Mouse (Mus musculus) hindbrain, embryonic 13.5 days (tissue): ENCODE data around the gene Rpl27a. TPM values are rescaled to one million over a fixed set of nuclear protein-coding genes. Genes with fewer than 3 reads are reported as not detected.

ENCODE experiments used
- ATAC-seq: fragments of 200-750 bp; cut with Nextera tagmentation; 2 replicates; pipeline ENCODE4 v1.8.0; 2017; ENCODE audit warnings: moderate TSS enrichment; ENCODE audit not compliant: low FRiP score
- H3K27ac ChIP-seq: fragments of 300-500 bp; sonication (generic); 2 replicates; pipeline ENCODE4 v1.5.1; 2015; ENCODE audit warnings: inconsistent platforms, mild to moderate bottlenecking, moderate library complexity
- H3K27me3 ChIP-seq: fragments of 300-500 bp; sonication (generic); 2 replicates; pipeline ENCODE4 v1.6.1; 2015; ENCODE audit warnings: mild to moderate bottlenecking, inconsistent platforms
- H3K36me3 ChIP-seq: fragments of 300-500 bp; sonication (generic); 2 replicates; pipeline ENCODE4 v1.6.1; 2015; ENCODE audit warnings: mild to moderate bottlenecking, inconsistent platforms
- H3K4me1 ChIP-seq: fragments of 300-500 bp; sonication (generic); replicated peaks from 2 replicates; pipeline ENCODE4 v1.6.1; 2015; ENCODE audit warnings: inconsistent platforms
- H3K4me2 ChIP-seq: fragments of 300-500 bp; sonication (generic); 2 replicates; pipeline ENCODE4 v1.6.1; 2015; ENCODE audit warnings: inconsistent platforms, mild to moderate bottlenecking, moderate library complexity
- H3K4me3 ChIP-seq: fragments of 300-500 bp; sonication (generic); 2 replicates; pipeline ENCODE4 v1.5.1; 2015; ENCODE audit warnings: mild to moderate bottlenecking, inconsistent platforms
- H3K9ac ChIP-seq: fragments of 300-500 bp; sonication (generic); 2 replicates; pipeline ENCODE4 v1.6.1; 2015; ENCODE audit warnings: mild to moderate bottlenecking, inconsistent platforms
- H3K9me3 ChIP-seq: fragments of 300-500 bp; sonication (generic); 2 replicates; pipeline ENCODE4 v1.6.1; 2016; ENCODE audit warnings: inconsistent platforms
- WGBS: fragments of 180-500 bp; shearing (Covaris S2); methylation state at CpG from one replicate; pipeline ENCODE4 v1.1.7; 2015; 5-methylcytosine and 5-hydroxymethylcytosine counted together
- polyA plus RNA-seq: library from polyadenylated mRNA; unstranded; fragments of >200 nt; fragmentation: Nextera tagmentation; extraction: Ambion mirVana; gene quantifications from 2 replicates; pipeline ENCODE4 v1.2.1, GENCODE M21; 2015

Rpl27a gene
- polyA plus RNA-seq: 89.0 TPM in 2 replicates

DNA sequence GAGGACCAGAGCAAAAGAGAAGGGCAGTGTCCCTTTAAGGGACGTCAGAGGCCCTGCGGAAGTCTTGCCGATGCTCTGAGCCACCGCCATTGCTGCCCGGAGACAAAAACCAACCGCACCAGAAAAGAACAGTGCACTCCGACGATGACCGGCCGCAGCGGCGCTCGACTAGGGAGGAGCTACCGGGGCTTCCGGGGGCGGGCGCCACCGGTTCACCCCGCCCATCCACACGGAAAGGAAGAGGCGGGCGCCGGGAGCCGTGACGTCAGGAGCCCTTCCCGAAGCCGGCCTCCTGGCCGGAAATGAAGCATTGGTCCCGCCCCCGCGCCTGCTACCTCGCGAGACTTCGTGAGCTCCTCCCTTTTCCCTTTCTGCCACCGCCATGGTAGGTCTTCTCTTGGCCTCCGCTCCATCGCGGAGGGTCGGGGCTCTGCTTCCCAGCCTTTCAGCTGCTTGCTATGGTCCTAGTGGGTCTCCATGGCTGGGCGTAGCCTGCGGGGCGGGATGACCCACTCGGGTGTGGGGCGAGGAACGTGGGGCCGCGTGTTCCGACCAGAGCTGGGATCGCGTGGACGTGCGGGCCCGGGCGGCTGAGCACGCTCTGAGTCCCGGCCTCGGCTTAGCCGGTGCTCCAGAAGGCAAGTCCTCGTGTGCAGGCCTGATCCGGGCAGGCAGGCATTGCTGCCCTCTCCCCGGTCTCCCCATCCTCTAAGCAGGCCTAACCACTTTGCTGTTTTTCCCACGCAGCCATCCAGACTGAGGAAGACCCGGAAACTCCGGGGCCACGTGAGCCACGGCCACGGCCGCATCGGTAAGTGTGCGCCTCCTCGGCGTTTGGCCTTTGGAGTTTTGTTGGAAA, at the start of gene Rpl27a:
Gene Rpl27a (plus strand): TSS at position 310 of the 859 bp plus-strand sequence.
- Histone ChIP-seq H3K9me3 (no peaks in the 10 kb centered on the region), H3K27me3 (no peaks in the 10 kb centered on the region), H3K4me2 (peak within 1 kb of the TSS; percentile 97), H3K36me3 (peaks cover 34% of the 10 kb centered on the region), H3K4me1 (peaks cover 34% of the 10 kb centered on the region), H3K4me3 (peak within 1 kb of the TSS; percentile 75), H3K9ac (peak within 1 kb of the TSS; percentile 96), H3K27ac (peak within 1 kb of the TSS; percentile 96)
- WGBS: under 1% methylated on average over 72 of the region's 72 CpGs
- peak; percentile 95 for ATAC-seq

DNA sequence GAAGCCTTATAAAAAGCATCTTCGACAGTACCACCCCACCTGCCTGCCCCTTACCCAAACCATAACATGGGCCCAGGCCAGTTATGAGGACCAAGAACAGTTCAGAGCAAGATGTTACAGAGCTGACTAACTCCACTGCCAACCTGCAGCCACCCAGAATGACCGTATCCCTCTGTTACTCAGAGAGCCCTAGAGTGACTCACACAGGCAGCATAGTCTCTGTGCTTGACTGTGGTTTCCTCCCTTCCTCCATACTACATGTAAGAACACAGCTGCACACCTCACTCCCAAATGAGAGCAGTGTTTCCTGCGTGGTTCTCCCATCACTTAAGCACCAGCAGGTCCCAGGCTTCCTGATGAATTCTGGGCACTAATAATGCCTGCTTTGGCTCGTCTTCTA, 48.2 kb upstream of the Rpl27a start:
- Histone ChIP-seq H3K4me2 (no peak overlapping the region), H3K36me3 (no peaks in the 10 kb centered on the region), H3K9me3 (no peaks in the 10 kb centered on the region), H3K27ac (no peak overlapping the region), H3K9ac (no peak overlapping the region), H3K4me1 (peaks cover 5% of the 10 kb centered on the region; the same call in 1 of the 2 replicates), H3K4me3 (no peak overlapping the region), H3K27me3 (no peaks in the 10 kb centered on the region)
- WGBS: 69% methylated on average over 4 of the region's 4 CpGs
- ATAC-seq: no peak

DNA sequence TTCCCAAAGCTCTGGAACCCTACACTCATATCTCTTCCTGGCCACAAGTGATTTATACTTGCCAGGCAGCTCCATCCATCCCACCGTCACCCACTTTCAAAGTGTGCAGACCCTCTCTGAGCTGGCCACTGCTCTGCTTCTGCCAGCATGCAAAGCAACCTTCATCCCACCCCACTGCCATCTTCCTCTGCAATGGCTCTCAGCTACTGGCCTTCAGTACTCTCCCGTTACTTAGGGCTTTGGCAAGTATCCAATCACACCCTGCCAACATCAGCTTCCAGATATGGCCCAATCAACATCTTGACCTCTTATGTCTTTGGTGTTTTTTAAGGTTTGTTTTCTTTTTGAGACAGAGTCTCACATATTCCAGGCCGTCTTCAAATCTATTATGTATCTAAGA, 41.0 kb upstream of the Rpl27a start:
- Histone ChIP-seq H3K4me2 (no peak overlapping the region), H3K9ac (no peak overlapping the region), H3K27me3 (no peaks in the 10 kb centered on the region), H3K4me3 (no peak overlapping the region), H3K9me3 (no peaks in the 10 kb centered on the region), H3K36me3 (no peaks in the 10 kb centered on the region), H3K4me1 (no peaks in the 10 kb centered on the region), H3K27ac (no peak overlapping the region)
- 95% methylated on average over 3 of the region's 3 CpGs for WGBS
- ATAC-seq: no peak

DNA sequence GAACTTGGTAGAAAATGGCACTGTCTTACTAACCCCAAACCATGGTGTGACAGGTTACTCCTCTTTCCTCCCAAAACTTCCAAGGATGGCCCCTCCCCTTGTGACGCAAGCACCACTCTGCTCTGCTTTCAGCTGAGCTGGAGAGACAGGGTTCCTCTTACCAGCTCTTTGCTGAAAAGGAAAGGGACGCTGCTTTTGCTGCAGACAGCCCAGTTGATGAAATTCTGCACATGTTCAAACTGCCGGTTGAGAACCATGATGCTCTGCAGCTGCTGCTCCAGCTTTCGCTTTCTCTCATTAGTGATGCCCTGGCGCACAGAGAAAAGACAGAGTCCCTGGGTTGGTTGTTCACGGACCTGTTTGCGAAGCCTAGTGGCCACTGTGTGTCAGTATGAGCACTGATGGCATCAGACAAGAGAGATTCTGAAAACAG, 38.2 kb upstream of the Rpl27a start:
- no peaks in the 10 kb centered on the region for H3K9me3 ChIP-seq
- H3K9ac ChIP-seq: no peak overlapping the region; the same call in 1 of the 2 replicates
- no peak overlapping the region for H3K27ac ChIP-seq
- no peaks in the 10 kb centered on the region for H3K27me3 ChIP-seq
- H3K4me3 ChIP-seq: no peak overlapping the region
- H3K36me3 ChIP-seq: no peaks in the 10 kb centered on the region
- peak; percentile 57; the same call in 1 of the 2 replicates for ATAC-seq
- H3K4me2 ChIP-seq: peak overlapping the region; percentile 31; the same call in 1 of the 2 replicates
- WGBS: 24% methylated on average over 7 of the region's 7 CpGs
- H3K4me1 ChIP-seq: peaks cover 4% of the 10 kb centered on the region; the same call in 1 of the 2 replicates

DNA sequence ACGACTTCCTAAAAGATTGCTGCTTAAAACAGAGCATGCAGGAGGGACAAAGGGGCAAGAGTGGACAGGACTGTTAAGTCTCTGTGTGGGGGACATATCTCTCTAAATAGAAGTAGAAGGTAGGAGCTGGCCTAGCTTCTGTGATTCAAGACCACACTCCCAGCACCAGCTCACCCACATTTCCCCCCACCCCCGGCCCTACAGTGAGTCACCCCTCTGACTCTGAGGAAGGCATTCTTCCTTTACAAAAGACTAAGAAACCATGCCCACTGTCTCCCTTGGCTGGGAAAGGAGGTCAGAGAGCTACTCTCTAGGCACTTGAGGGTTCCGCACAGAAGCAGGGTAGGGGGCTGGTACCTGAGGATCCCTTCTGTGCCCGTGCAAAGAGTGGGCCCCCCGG, 34.7 kb upstream of the Rpl27a start:
- Histone ChIP-seq H3K4me2 (no peak overlapping the region), H3K27me3 (no peaks in the 10 kb centered on the region), H3K4me3 (no peak overlapping the region), H3K4me1 (peaks cover 4% of the 10 kb centered on the region; the same call in 1 of the 2 replicates), H3K27ac (no peak overlapping the region), H3K36me3 (no peaks in the 10 kb centered on the region), H3K9ac (no peak overlapping the region), H3K9me3 (no peaks in the 10 kb centered on the region)
- no peak for ATAC-seq
- WGBS: 72% methylated on average over 5 of the region's 5 CpGs

DNA sequence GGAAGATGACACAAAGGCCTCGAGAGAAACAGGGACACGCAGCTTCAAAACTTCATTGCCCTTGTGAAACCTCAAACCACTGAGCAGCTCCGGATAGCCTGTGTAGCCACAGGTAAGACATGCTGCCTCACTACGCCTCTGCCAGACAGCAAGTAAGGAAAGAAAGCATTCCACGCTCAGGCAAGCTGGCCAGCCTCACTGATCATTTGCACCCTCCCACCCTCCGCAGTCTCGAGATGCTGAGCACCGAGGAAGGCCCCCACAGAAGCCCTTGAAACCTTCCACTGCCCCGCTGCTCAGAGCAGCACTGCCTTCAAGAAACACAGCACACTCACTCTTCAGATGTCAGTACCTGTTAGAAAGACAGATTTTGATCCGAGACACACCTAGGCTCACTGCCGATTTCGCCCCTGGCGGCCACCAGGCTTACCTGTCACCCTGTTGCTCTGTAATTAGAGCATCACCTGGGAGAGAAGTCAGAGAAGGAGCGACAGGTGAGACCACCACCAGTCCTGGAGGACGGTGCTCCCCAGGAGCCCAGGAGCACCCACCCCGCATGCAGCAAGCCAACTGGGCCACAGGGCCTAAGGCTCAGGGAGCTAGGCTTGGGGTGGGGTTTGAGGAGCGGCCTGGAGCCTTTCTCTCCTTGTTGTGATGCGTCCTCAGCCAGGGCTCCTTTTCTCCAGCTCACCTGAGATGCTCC, 26.2 kb upstream of the Rpl27a start:
- Histone ChIP-seq H3K4me3 (peak overlapping the region; percentile 41), H3K27me3 (0 out of 2 replicates have a peak, but pooled peaks cover 12% of the 10 kb centered on the region), H3K36me3 (no peaks in the 10 kb centered on the region), H3K4me1 (peaks cover 16% of the 10 kb centered on the region), H3K9me3 (no peaks in the 10 kb centered on the region), H3K9ac (peak overlapping the region; percentile 64), H3K4me2 (peak overlapping the region; percentile 59), H3K27ac (no peak overlapping the region)
- 62% methylated on average over 18 of the region's 18 CpGs for WGBS
- ATAC-seq: 0 out of 2 replicates have a peak, but pooled peaks have one; percentile 57

DNA sequence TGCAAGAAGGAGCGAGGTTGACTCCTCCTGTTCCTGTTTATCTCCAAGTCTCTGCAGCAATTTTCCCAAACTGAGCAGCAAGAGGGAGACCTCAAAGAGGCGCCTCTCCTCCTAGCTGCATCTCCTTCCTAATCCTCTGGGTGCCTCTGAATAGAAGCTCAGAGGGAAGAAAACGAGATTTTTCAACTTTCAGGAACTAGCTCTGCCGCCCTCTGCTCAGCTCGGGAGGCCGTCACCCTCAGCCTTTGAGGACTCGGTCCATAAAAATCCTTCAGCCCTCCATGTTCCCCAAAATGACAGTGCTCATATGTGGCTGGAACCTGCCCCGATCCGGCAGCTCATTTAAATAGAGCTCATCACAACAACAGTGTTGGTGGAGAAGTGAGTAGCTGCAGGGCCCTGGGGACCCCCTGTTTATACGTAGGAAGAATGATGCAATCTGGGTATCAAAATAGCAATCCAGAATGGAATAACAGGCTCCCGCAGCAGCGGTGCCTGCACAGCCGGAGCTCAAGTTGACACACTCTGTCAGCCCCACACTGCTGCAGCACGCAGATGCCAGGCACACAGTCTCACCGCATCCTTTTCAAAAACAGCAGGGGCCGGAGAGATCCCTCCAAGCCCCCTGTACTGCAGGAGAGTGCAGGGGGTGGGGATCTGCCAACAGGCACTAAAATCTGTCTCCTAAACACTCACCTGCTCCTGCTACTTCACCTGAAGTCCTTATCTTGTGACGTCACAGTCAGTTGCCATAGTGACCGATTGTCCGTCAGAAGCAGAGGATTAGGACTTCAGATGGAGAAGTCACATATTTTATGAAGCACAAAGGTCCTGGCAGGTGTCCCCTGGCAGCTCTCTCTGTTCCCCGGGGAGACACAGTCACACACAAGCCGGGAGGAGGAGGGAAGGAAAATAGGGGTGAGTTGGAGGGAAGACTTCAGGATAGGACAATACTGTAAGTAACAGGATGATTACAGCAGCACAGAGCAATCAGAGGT, 25.3 kb upstream of the Rpl27a start:
- H3K27ac ChIP-seq: no peak overlapping the region
- H3K9ac ChIP-seq: peak overlapping the region; percentile 64
- no peaks in the 10 kb centered on the region for H3K9me3 ChIP-seq
- H3K4me1 ChIP-seq: peaks cover 16% of the 10 kb centered on the region
- no peaks in the 10 kb centered on the region for H3K36me3 ChIP-seq
- peak; percentile 74 for ATAC-seq
- H3K4me2 ChIP-seq: peak overlapping the region; percentile 59
- peak overlapping the region; percentile 41 for H3K4me3 ChIP-seq
- 0 out of 2 replicates have a peak, but pooled peaks cover 12% of the 10 kb centered on the region for H3K27me3 ChIP-seq
- 15% methylated on average over 21 of the region's 21 CpGs for WGBS

DNA sequence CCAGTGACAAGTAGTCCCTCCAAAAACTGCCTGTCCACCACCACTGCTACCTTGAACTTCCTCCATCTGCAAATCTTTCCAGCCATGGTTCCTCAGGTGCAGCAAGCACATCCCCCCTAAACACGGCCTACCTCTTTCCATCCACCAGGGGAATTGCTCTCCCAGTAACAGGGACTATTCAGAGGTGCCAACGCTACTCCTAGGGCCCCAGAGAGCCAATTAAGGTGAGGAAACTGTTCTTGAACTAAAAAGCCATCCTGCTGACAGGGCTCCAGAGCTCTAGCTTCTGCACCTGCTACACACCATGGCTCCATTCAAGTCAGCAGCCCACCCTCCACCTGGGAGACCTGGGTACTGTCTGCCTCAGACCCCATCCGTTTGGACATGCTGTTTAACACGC, 21.4 kb upstream of the Rpl27a start:
- WGBS: 52% methylated on average over 4 of the region's 4 CpGs

DNA sequence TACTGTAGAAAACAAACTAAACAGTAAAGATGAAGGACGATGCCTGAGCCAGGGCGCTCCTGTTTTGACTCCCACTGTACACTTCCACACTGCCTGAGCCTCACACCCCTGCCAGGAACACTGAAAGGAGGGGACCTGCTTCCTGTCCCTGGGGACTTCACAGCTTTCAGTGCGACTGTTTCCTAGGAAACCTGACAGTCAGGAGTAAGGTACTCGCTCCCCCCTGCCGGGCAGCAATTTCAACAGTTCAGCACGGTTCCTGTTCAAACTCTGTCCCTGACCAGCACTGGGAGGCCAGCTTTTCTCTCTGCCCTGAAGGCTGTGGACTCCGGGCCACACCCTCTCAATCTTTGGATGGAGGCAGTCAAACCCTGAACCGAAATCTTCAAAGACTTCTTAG, 11.8 kb upstream of the Rpl27a start:
- Histone ChIP-seq H3K4me3 (no peak overlapping the region), H3K9me3 (no peaks in the 10 kb centered on the region), H3K27me3 (no peaks in the 10 kb centered on the region), H3K9ac (no peak overlapping the region), H3K4me2 (peak overlapping the region; percentile 33), H3K4me1 (peaks cover 8% of the 10 kb centered on the region), H3K36me3 (no peaks in the 10 kb centered on the region), H3K27ac (no peak overlapping the region)
- peak; percentile 76 for ATAC-seq
- WGBS: 7% methylated on average over 8 of the region's 8 CpGs

More for the DNA sequence above, 21.4 kb upstream of the Rpl27a start:
- no peaks in the 10 kb centered on the region for H3K36me3 ChIP-seq
- no peak overlapping the region for H3K4me3 ChIP-seq
- no peak overlapping the region for H3K27ac ChIP-seq
- no peak overlapping the region for H3K9ac ChIP-seq
- H3K9me3 ChIP-seq: no peaks in the 10 kb centered on the region
- no peak for ATAC-seq
- H3K4me2 ChIP-seq: no peak overlapping the region
- H3K4me1 ChIP-seq: peaks cover 16% of the 10 kb centered on the region
- H3K27me3 ChIP-seq: 0 out of 2 replicates have a peak, but pooled peaks cover 7% of the 10 kb centered on the region

DNA sequence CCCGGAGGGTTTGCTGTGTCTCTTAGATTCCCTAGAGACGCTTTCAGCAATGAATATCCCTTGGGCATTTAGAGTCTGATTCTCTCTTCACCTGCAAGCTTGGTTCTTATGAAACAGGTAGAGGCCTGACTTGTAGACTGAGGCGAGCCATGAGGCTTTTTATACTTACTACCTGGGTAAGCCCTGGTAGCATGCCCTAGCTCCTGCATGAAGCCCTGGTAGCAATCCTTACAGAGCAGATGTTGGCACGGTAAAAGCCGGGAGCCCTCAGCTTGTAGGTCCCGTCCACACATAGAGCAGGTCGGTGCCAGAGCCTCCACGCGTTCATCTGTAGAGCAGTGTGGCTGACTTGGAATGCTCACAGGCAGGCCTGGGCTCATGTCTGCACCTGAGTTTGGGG, 11.4 kb upstream of the Rpl27a start:
- 38% methylated on average over 9 of the region's 9 CpGs for WGBS
- Histone ChIP-seq H3K9me3 (no peaks in the 10 kb centered on the region), H3K36me3 (no peaks in the 10 kb centered on the region), H3K4me3 (no peak overlapping the region), H3K27ac (no peak overlapping the region), H3K9ac (no peak overlapping the region), H3K4me1 (peaks cover 8% of the 10 kb centered on the region), H3K27me3 (no peaks in the 10 kb centered on the region), H3K4me2 (peak overlapping the region; percentile 33)
- 0 out of 2 replicates have a peak, but pooled peaks have one; percentile 17 for ATAC-seq

DNA sequence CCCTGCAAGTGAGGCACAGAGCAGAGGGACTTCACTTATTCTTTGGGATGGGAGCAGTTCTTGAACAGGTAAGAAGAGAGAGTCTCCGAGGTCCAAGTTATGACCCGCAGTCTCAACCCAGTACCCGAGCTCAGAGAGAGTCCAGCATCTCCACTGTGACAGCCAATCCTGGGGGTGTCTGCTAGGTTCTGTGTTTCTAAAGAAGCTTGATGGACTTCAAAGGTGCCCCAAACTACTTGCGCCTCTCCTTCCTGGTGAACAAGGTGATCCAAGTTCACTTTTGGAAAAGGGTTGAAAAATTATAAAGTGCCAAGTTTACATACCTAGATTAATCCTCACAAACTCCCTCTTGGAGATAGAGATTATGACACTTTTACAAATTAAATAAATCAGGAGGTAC, 10.9 kb upstream of the Rpl27a start, which contains the start of gene Trim66:
Gene Trim66 (minus strand): TSS at position 101 of the 400 bp plus-strand sequence.
- no peak within 1 kb of the TSS for H3K9ac ChIP-seq
- H3K4me2 ChIP-seq: peak within 1 kb of the TSS; percentile 33
- H3K4me1 ChIP-seq: peaks cover 8% of the 10 kb centered on the region
- H3K27me3 ChIP-seq: no peaks in the 10 kb centered on the region
- WGBS: 90% methylated on average over 4 of the region's 4 CpGs
- ATAC-seq: no peak
- no peaks in the 10 kb centered on the region for H3K36me3 ChIP-seq
- no peak within 1 kb of the TSS for H3K27ac ChIP-seq
- no peaks in the 10 kb centered on the region for H3K9me3 ChIP-seq
- H3K4me3 ChIP-seq: no peak within 1 kb of the TSS
